Mouse (Mus musculus): ENCODE results near the gene Arhgef12.

Arhgef12 gene

DNA sequence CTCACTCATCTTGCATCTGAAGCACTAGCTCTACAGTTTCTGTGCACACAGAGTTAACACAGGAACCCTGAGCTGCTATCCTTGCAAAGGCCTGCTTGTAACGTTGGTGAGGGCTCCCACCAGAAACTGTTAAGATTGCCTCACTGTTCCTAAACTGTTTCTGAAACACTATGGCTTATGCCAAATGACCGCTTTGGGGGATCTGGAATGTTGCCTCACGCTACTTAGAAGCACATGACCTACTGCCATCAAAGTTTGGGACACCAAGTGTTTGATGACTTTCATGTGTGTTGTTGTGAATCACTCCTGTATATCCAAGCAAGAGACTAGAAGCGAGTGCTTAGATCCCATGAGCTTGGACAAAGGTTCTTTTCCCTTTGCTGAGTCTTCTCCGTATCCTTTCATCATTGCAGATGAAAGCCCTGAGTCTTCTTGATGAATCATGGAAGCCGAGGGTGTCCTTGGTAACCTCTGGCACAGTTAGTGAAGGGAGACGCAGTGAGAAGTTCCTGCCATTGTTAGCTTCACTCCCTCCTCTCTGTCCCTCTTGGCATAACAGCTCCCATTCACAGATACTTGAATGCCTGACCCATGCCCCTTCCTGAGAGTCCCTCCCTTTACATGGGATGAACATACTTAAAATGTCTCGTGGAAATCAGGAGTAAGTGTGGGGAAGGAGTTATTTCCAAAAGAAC, 3.4 kb upstream of the Arhgef12 start:
- in situ Hi-C loops (cut with MboI; ENCODE audit: low sequenced_read_pairs): no loop called here

DNA sequence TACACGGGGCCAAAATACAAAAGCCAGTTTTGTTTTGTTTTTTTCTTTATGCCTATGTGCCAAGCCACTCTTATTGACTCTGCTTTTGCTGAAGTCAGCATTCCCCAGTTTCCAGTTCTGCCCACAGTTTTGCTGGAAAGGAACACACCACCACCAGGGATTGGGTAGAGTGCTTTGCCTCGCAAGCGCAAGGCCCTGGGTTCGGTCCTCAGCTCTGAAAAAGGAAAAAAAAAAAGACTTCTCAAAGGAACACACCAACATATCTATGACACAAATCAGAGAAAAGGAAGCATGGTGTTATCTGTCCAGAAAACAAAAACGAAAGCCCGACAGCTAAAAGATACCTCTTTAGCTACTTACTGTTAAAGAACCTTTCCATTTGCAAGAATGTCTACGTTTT, 2.1 kb upstream of the Arhgef12 start:
- in situ Hi-C loops (cut with MboI; ENCODE audit: low sequenced_read_pairs): no loop called here

DNA sequence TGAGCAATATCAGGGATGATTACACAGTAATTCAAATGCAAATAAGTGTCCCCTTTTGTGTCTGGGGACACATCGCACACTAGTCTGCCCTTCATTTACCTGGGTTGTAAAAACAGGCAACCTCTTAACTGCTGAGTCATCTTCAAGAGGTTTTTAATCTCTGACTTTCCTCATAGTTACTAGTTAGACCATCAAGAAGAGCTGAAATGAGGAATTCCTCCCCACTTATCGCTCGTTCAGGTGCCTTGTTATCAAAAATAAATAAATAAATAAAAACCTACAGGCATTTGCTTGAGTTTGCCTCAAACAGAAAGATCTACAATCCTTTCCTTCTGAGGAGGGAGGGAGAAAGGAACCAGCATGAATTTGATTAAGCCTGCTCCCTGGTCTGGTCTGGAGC, 1.7 kb upstream of the Arhgef12 start:
- in situ Hi-C loops (cut with MboI; ENCODE audit: low sequenced_read_pairs): no loop called here

DNA sequence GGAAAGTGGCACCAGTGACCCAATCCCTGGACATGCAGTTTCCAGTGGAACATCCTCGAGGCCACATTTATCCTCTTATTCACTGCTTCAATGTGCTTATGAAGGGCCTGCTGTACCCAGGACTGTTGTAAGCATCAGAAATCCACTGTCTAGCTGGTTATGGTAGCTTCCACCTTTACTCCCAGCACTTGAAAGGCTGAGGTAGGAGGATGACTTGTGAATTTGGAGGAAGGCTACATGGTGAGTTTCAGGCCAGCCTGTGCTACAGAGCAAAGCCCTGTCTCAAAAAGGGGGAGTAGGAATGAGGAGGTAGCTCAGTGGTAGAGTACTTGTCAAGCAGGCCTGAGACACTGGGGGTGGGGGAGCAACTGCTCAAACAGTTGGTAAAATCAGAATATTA, 1.0 kb upstream of the Arhgef12 start:
- in situ Hi-C loops (cut with MboI; ENCODE audit: low sequenced_read_pairs): no loop called here

DNA sequence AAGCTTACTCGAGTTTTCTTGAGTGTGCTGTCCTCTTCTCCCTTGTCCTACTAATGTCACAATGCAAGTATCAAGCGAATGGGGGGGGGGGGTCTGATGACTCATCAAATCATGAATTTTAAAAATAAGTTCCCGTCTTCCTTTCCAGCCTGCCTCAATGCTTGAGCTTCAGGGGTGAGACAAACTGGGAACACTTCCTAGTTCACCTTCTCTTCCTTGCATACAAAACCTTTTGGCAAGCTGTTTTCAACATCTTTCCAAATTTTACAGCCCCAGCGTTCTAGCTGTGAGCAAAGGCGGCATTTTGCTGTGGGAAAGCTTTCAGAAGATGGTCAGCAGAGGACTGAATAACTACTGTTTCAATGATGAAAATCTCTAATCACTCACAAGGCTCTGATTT, 516 bp upstream of the Arhgef12 start:
- in situ Hi-C loops (cut with MboI; ENCODE audit: low sequenced_read_pairs): no loop called here

DNA sequence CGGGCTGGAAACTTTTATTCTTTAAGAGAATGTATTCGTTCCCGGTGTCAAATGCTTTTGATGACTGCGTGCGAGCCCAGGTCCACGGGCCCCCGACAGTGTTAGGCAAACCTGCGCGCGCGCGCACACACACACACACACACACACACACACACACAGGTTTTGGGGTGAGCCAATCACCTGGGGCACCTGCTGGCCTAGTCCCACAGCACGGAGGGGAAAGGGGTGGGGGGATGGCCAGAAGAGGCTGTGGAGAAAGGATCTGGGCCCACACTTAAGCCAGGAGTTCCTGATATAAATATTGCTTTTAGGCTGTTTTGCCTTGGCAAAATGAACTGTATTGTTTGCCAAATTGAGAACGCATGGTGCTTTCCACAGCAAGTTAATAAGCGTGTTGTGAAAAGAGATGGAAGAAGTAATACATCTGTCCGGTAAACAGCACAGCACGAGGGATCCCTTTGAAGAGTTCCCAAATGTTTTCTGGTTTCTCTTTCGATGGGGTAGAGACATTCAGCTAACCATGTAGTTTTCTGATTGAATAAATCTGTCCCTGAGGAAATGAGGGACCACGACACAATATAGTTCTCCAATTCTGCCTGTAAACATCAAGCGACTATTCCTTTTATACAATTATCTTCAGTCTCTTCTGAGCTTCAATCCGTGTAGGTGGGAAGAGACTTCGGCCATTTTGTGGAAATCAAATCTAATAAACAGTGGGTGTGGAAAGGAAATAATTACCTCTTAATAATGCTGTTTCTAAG, 433 bp downstream of the Arhgef12 start:
- in situ Hi-C loops (cut with MboI; ENCODE audit: low sequenced_read_pairs): no loop called here

DNA sequence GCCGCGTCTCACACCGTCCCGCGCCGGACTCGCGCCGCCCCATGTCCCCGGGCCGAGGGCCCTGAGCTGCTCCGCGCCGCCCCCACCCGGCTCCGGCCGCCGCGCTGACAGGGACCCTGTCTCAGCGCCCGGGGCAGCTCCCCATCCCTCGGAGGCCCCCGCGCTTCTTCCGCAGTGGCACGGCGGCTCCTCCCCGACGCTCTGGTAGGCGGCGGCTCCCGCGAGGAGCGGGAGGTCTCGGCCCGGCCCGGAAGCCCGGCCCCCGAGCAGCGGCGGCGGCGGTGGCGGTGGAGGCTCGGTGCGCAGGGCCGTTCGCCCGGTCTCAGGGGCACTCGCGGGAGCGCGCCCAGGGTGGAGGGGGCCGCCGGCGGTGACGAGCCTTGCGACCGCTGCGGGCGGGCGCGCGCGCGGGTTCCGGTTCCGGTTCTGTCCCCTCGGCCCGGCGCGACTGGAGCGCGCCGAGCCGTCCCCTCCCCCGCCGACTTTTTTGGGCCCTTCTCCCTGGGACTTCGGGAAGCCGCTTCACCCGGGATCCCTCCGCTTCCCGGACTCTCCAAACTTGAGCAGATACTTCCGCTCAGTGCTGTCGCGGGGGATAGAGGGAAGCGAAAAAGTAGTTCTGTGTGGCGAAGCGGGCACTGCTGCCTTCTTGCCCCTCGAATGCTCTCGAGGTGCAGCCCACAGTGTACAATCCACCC, 1.2 kb downstream of the Arhgef12 start:
- in situ Hi-C loops (cut with MboI; ENCODE audit: low sequenced_read_pairs): no loop called here

DNA sequence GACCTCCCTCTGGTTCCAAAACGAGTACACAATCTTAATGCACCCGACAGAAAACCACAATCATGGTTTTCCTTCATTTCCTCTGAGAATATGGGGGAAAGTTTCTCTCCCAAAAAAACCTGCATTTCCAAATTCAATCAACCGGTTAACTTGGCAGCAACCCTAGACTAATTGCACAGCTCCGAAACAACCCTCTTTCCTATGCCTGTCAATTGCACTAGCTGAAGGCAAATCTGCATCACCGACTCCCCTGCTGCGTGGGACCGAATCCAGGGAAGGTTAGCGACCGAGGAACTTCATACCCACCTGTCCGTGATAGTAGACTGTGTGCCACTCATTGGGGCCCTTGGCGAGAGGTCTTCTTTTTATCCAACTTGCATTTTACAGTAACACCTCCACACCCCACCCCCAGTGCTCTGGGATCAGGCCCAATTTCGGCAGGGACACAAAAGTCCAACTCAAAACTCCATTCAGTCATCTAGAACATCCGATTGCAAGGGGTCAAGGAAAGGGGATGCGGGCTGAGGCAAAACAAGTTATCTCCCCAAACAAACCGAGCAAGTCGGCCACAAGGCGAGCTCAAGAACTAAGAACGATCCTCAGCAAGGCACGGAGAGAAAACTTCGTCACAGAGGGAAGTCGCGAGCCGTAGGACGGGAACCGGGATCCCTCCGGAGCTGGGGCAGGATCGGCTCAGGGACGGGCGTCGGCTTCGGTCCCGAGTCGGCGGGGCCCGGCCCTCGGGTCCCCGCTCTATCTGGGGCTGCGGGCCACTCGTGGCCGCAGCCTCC, 2.0 kb downstream of the Arhgef12 start:
- in situ Hi-C loops (cut with MboI; ENCODE audit: low sequenced_read_pairs): no loop called here

DNA sequence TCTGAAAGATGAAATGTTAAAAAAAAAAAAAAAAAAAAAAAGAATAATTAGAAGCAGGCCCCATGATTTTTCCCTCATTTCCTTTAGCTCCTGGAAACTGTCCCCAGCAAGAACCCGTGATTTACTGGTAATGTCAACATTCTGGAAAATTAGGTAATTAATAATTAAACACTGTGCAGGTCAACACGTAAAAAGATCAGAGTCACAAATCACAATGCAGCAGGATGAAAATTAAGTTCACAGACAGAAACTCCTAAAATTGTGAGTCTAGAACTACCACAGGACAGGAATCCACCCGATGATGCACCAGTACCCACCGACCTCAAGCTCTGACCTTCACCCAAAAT, 2.5 kb downstream of the Arhgef12 start:
- in situ Hi-C loops (cut with MboI; ENCODE audit: low sequenced_read_pairs): no loop called here

DNA sequence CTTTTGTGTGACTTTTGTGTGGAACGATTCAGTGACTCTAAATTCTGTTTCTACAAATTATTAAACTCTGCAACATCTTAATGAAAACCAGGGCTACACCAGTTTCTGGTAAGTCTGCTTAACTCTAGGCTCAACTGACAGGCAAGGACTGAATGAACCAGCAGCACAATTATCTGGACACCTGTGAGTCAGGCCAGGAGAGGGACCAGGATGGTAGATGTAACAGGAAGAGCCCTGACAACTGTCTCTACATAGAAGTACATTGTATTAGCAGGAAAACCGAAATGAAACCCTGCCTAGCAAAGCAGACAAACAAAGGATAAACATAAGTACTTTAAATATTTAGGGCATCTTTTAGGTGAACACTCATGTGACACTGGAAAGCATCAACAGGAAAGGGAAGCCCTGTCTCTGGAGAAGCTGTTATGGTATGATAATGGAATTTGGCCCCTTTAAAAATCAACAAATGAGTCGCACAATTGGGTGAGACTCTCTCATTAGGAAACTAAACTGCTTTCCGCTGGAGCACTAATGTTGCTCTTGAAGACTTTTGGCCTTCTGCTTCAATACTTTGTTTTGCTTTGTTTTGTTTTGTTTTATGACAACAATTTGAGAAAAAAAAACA, 3.3 kb downstream of the Arhgef12 start:
- in situ Hi-C loops (cut with MboI; ENCODE audit: low sequenced_read_pairs): no loop called here

DNA sequence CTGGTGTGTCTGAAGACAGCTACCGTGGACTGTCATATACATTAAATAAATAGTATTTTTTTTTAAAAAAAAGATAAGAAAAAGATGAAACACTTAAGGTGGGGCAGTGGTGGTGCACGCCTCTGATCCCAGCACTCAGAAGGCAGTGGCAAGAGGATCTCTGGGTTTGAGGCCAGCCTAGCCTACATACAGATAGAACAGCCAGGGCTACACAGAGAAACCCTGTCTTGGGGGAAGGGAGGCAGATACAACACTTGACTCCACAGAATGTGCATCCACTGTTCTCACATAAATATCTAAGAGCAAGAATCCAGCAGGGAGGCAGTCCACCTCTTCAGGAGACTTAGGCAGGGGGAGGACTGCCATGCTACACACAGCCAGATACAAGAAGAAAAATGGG, 4.1 kb downstream of the Arhgef12 start:
- in situ Hi-C loops (cut with MboI; ENCODE audit: low sequenced_read_pairs): no loop called here

DNA sequence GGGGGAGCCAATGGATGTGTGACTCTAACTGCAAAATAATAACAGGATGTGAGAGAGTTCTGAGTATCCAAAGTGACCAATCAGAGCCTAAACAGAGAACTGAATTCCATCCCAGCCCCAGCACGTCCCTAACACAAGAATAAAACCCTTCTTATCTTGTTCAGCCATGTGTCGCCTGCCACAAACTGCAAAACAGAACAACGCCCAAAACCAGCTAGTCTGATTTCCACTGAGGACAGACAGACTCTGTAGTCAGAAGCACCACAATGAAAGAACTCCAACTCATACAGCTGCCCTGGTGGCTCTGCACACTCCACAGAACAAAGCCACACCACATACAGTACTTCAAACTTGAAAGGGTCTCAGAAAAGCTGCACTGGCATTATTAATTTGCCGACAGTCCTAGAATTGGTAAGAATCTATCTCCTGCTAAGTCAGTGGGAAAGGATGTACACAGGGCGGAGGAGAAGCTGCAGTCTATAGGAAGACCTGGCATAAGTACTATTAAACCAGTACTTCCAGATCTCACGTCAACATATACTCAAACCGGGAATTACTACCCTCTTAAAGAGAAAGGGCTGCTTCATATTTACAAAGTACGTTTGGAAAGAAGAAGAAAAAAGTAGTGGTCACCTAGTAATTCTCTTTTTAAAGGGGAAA, 5.0 kb downstream of the Arhgef12 start:
- in situ Hi-C loops (cut with MboI; ENCODE audit: low sequenced_read_pairs): no loop called here

DNA sequence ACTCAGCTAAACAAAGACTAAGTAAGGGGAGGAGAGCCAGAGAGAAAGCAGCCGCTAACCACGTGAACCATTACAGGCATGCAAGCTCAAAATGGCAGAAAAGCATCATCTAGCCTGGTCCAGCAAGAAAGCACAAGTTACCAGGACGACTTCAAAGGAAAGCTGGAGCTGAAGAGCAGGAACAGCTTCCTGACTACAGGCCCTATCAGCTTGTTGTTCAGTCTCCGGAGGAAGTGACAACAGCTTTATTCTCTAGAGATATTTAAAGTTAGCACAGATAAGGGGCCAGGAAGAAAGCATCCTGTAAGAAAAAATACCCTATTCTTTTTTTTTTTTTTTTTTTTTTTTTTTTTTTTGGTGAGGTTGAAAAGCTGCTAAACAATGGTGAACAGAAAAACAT, 8.1 kb downstream of the Arhgef12 start:
- in situ Hi-C loops (cut with MboI; ENCODE audit: low sequenced_read_pairs): no loop called here

DNA sequence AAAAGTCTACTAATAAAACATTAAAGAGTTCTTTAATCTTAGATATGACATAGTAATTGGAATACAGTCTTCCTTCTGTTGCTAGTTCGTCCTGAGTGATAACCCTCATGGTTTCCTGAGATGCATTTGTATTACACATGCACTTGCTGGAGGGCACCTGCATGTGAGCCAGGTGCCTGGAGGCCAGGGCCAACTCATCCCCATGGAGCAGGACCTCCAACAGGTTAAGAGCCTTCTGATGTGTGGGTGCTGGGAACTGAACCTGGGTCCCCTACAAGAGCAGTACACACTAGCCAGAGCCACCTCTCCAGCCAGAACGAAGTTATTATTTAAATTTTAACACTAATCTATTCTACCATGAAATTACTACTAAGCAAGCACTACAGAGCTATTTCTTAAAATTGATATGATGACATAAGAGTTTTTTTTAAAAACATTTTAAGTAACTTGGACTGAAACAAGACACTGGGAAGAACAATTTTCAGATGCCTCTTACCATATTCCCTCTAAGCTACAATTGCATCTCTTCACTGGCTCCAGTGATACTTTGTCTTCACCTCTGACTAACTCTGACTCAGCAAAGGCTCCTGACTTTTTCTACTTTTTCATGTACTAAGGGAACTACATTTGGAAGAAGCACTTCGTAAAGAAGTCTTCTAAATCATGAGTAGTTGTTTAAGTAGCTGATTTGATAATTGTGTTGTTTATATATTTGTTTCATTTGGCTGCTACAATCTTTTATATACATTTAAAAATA, 9.1 kb downstream of the Arhgef12 start:
- in situ Hi-C loops (cut with MboI; ENCODE audit: low sequenced_read_pairs): no loop called here

DNA sequence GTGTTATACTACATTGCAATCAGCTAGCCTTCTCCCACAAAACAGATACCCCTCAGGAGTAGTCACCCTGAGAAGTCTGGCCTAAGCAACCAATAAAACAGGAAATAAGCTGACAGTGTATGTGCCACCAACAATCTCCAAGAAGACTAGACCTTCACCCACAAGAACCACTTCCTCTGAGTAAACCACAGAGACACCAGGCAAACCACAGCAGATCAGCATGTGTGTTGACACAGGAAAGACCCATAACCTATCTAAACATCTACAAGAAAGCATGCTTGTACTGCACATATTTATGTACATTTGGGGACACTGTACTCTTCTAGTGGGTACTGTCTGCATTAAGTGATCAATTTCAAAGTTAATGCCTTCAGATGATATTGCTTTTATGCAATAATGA, 10.7 kb downstream of the Arhgef12 start:
- in situ Hi-C loops (cut with MboI; ENCODE audit: low sequenced_read_pairs): no loop called here

DNA sequence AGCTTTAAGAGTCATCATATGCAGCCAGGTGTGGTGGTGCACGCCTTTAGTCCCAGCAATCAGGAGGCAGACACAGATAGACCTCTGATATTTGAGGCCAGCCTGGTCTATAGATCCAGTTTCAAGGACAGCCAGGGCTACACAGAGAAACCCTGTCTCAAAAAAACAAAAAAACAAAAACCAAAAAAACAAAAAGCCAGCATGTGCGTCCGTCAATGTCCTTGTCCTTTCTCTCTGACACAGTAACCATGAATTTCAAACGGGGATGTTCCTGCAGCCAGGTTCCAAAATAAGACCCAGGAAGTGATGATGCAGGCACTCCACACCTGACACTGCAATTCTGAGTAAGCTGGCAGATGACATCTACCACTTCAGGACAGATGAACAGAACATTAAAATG, 12.2 kb downstream of the Arhgef12 start:
- in situ Hi-C loops (cut with MboI; ENCODE audit: low sequenced_read_pairs): no loop called here

DNA sequence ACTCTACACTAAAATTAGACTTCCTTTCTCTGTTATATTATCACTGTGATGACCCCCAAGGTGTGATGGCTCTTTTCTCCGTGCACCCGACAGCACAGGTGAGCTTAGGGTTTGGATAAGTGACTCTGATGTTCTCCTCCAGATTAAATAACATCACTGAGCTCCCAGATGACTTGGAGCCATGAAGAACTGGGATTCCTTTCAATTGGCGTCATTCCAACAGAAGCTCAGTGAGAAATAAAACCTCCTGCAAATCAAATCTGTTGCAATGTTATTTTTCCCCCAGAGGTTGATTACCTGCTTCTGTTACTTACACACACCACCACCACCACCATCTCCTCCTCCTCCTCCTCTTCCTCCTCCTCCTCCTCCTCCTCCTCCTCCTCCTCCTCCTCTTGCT, 13.2 kb downstream of the Arhgef12 start:
- in situ Hi-C loops (cut with MboI; ENCODE audit: low sequenced_read_pairs): no loop called here

DNA sequence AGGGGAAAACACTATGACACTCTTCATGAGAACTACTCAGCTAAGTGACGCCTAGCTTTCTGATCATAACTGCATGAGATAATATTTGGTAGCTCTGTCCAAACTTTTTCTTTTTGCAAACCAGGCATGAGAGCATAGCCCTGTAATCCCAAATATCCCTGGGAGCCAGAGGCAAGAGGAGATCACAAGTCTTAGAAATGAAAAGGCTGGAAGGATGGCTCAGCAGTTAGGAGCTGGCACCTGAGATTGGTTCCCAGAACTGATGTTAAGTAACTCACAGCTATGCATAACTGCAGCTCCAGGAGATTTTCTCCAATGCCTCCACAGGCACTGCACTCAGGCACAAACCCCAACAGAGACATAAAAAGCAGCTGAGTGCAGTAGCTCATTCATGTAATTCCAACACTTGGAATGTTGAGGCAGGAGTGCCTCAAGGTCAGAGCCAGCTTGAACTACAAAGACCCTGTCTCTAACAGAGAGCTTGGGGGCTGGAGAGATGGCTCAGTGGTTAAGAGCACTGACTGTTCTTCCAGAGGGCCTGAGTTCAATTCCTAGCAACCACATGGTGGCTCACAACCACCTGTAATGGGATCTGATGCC, 21.3 kb downstream of the Arhgef12 start:
- in situ Hi-C loops (cut with MboI; ENCODE audit: low sequenced_read_pairs): no loop called here

All from CH12F3 (cell line).